Mouse (Mus musculus) kidney, postnatal 0 days (tissue): ENCODE results near the gene Camk2d. TPM values are rescaled to one million over a fixed set of nuclear protein-coding genes. Genes with fewer than 3 reads are reported as not detected.
A peak's percentile ranks its signal among the peaks of the same experiment; 100 is the strongest.

Source experiments
- ATAC-seq: fragments of 200-750 bp; cut with Nextera tagmentation; replicated peaks from 2 replicates; pipeline ENCODE4 v1.8.0; 2017; ENCODE audit warnings: low read depth, moderate number of reproducible peaks, moderate TSS enrichment, moderate library complexity; ENCODE audit not compliant: low FRiP score
- DNase-seq: peaks from one replicate; pipeline ENCODE4 v3.0.0-alpha.2; 2016; ENCODE audit warnings: low spot score
- H3K27ac ChIP-seq: fragments of 300-500 bp; sonication (generic); 2 replicates; pipeline ENCODE4 v1.5.1; 2014; ENCODE audit warnings: mild to moderate bottlenecking
- H3K27me3 ChIP-seq: fragments of 300-500 bp; sonication (generic); 2 replicates; pipeline ENCODE4 v1.6.1; 2014; ENCODE audit warnings: low read length, mixed read lengths; ENCODE audit not compliant: insufficient read depth
- H3K36me3 ChIP-seq: fragments of 300-500 bp; sonication (generic); 2 replicates; pipeline ENCODE4 v1.6.1; 2014; ENCODE audit warnings: low read length, mixed read lengths; ENCODE audit not compliant: insufficient read depth
- H3K4me1 ChIP-seq: fragments of 300-500 bp; sonication (generic); replicated peaks from 2 replicates; pipeline ENCODE4 v1.6.1; 2014; ENCODE audit warnings: antibody characterized with exemption, low read length, mixed read lengths; ENCODE audit not compliant: insufficient read depth
- H3K4me2 ChIP-seq: fragments of 300-500 bp; sonication (generic); 2 replicates; pipeline ENCODE4 v1.6.1; 2014; ENCODE audit warnings: mild to moderate bottlenecking, low read length, moderate library complexity, mixed read lengths
- H3K4me3 ChIP-seq: fragments of 300-500 bp; sonication (generic); replicated peaks from 2 replicates; pipeline ENCODE4 v1.5.1; 2014; ENCODE audit warnings: low read depth, low read length
- H3K9ac ChIP-seq: fragments of 300-500 bp; sonication (generic); 2 replicates; pipeline ENCODE4 v1.6.1; 2014; ENCODE audit warnings: low read depth, low read length
- H3K9me3 ChIP-seq: fragments of 300-500 bp; sonication (generic); replicated peaks from 2 replicates; pipeline ENCODE4 v1.6.1; 2016; ENCODE audit warnings: low read length, inconsistent platforms, mixed read lengths
- CTCF ChIP-seq: IDR thresholded peaks from 2 replicates; pipeline ENCODE4 v1.5.1; 2016; ENCODE audit warnings: antibody characterized with exemption, low read depth, mild to moderate bottlenecking, moderate library complexity
- WGBS: fragments of 180-500 bp; shearing (Covaris S2); extraction: QIAGEN DNeasy Blood & Tissue Kit; methylation state at CpG from one replicate; pipeline ENCODE4 v1.1.7; 2014; 5-methylcytosine and 5-hydroxymethylcytosine counted together
- polyA plus RNA-seq: library from polyadenylated mRNA; unstranded; fragments of >200 nt; fragmentation: Nextera tagmentation; extraction: Ambion mirVana; gene quantifications from 2 replicates; pipeline ENCODE4 v1.2.1, GENCODE M21; 2015

Camk2d gene
- polyA plus RNA-seq = 28.3 and 30.3 TPM in 2 replicates

DNA sequence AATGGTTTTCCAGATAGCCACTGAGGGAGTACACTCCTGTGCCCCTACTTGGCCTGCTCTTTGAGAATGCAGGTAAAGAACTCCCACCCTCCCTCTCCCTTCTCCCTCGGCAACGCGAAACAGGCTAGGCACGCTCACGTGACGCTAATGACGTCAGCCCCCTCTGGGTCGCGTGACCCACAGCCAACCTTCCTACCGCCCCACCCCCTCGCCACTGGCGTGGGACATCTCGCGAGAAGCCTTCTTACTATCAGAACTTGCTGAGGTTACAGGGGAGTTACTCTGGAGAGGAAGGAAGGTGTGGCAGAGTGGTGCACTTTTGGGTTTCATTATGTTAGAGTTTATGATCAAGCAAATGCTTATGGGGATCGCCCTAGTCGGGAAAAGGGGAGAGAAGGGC, at the start of gene Camk2d:
Camk2d (plus strand) TSS at position 217 of the 400 bp plus-strand sequence.
- TF ChIP-seq CTCF = no peak
- peak within 1 kb of the TSS; percentile 90 for H3K4me3 ChIP-seq
- under 1% methylated on average over 16 of the region's 16 CpGs for WGBS
- ATAC-seq (peak; percentile 95), DNase-seq (peak; percentile 98)
- H3K9ac ChIP-seq = peak within 1 kb of the TSS; percentile 90
- no peaks in the 10 kb centered on the region for H3K27me3 ChIP-seq
- H3K36me3 ChIP-seq = no peaks in the 10 kb centered on the region
- H3K9me3 ChIP-seq = no peaks in the 10 kb centered on the region
- H3K27ac ChIP-seq = peak within 1 kb of the TSS; percentile 100
- H3K4me1 ChIP-seq = 0 out of 2 replicates have a peak, but pooled peaks cover 3% of the 10 kb centered on the region
- H3K4me2 ChIP-seq = peak within 1 kb of the TSS; percentile 98

- H3K4me2 ChIP-seq = no peak overlapping the region
- H3K27ac ChIP-seq = no peak overlapping the region
- no peak for TF ChIP-seq CTCF
- no peaks in the 10 kb centered on the region for H3K4me1 ChIP-seq
- H3K36me3 ChIP-seq = no peaks in the 10 kb centered on the region
- DNase-seq = no peak
- ATAC-seq = no peak
- H3K27me3 ChIP-seq = no peaks in the 10 kb centered on the region
- no peaks in the 10 kb centered on the region for H3K9me3 ChIP-seq
- no peak overlapping the region for H3K9ac ChIP-seq
- no peak overlapping the region for H3K4me3 ChIP-seq
Observed at GRCm38 (mm10) chr3:126547941-126548340, 48.2 kb upstream of the Camk2d start.

DNA sequence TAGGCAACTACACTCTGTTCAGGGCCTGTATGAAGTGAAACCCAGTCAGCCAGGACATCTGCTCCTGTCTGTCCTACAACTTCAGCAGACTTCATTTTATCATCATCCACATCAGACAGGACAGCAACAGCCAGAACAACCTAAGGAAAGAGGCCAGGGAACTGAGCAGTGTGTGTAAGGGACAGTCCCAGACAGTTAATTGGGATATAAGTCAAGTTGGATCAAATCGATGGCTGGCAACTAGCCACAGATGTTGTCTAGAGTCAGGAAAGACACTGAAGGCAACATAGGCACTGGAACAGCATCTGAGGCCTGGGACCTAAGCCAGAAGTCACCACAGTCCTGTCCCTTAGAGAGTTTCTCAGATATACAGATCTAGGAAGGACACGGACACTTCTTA, 32.5 kb upstream of the Camk2d start:
- no peaks in the 10 kb centered on the region for H3K9me3 ChIP-seq
- no peaks in the 10 kb centered on the region for H3K27me3 ChIP-seq
- DNase-seq = no peak
- TF ChIP-seq CTCF = no peak
- no peaks in the 10 kb centered on the region for H3K36me3 ChIP-seq
- H3K4me3 ChIP-seq = no peak overlapping the region
- H3K4me2 ChIP-seq = no peak overlapping the region
- H3K4me1 ChIP-seq = no peaks in the 10 kb centered on the region
- 61% methylated on average over 2 of the region's 2 CpGs for WGBS
- H3K27ac ChIP-seq = no peak overlapping the region
- no peak for ATAC-seq
- no peak overlapping the region for H3K9ac ChIP-seq

DNA sequence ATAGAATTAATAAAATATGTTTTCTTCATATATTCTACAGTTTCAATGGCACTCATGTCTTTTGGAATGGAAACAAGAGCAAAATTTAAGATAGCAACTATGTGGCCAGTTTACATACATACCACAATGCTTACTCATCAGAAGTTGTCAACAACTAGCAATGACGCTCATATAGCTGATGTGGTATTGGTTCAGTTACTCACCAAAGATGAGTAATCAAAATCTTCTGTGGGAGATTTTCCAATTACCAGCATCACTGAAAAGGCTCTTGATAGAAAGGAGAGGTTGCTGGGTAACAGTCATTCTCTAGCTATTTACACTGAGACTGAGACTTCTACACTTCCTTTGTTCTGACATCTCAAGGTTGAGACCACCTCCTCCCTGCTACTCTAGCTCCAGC, 25.5 kb upstream of the Camk2d start:
- Histone ChIP-seq H3K4me3 (no peak overlapping the region), H3K27ac (no peak overlapping the region), H3K4me2 (no peak overlapping the region), H3K9me3 (no peaks in the 10 kb centered on the region), H3K4me1 (no peaks in the 10 kb centered on the region), H3K9ac (no peak overlapping the region), H3K27me3 (no peaks in the 10 kb centered on the region), H3K36me3 (no peaks in the 10 kb centered on the region)
- DNase-seq (no peak), ATAC-seq (no peak)
- TF ChIP-seq CTCF = no peak
- 100% methylated on average over 1 of the region's 1 CpGs for WGBS

- WGBS = 59% methylated on average over 5 of the region's 5 CpGs
- DNase-seq (no peak), ATAC-seq (no peak)
- no peak overlapping the region for H3K9ac ChIP-seq
- no peak overlapping the region for H3K27ac ChIP-seq
- no peaks in the 10 kb centered on the region for H3K27me3 ChIP-seq
- no peaks in the 10 kb centered on the region for H3K36me3 ChIP-seq
- H3K4me2 ChIP-seq = no peak overlapping the region
- H3K4me1 ChIP-seq = no peaks in the 10 kb centered on the region
- TF ChIP-seq CTCF = no peak
- no peak overlapping the region for H3K4me3 ChIP-seq
- no peaks in the 10 kb centered on the region for H3K9me3 ChIP-seq
Observed at GRCm38 (mm10) chr3:126572915-126573314, 23.2 kb upstream of the Camk2d start.

DNA sequence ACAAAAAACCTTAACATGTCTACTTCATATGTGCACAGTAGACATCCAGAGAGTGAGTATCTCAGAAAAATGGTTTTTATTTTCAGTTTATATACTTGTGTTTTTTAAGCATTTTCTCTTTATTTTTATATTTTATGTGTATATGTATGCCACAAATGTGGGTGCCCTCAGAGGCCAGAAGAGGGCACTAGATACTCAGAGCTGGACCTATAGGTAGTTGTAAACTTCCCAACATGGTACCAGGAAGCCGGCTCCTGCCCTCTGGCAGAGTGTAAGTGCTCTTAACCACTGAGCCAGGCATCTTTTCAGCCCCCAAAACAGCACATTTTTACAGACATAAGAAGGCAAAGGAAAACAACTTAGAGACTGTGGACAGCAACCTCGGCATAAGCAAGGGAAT, 20.2 kb upstream of the Camk2d start:
- Histone ChIP-seq H3K4me1 (no peaks in the 10 kb centered on the region), H3K27ac (no peak overlapping the region), H3K4me2 (no peak overlapping the region), H3K9me3 (no peaks in the 10 kb centered on the region), H3K27me3 (no peaks in the 10 kb centered on the region), H3K4me3 (no peak overlapping the region), H3K36me3 (no peaks in the 10 kb centered on the region), H3K9ac (no peak overlapping the region)
- TF ChIP-seq CTCF = peak; percentile 69
- peak; percentile 43 for DNase-seq
- WGBS = 69% methylated on average over 2 of the region's 2 CpGs
- ATAC-seq = no peak

DNA sequence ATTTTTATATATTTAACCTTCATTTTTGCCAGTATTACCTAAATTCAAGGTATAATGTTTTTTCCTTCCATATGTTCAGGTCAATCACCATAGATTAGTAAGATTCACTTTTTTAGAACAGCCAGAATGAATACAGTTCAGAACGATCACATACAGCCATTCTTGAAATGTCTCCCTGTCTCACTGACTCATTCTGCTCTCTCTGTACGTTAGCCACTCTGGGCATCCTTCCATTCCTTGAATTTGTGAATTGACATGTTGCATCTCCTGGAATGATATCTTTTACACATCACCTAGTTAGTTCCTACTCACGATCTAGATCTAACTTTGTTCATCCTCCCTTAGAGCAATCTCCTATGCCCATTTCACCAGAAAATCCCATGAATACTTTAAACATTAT, 10.0 kb upstream of the Camk2d start:
- no peaks in the 10 kb centered on the region for H3K27me3 ChIP-seq
- DNase-seq (no peak), ATAC-seq (no peak)
- WGBS = 86% methylated on average over 3 of the region's 3 CpGs
- no peak for TF ChIP-seq CTCF
- no peaks in the 10 kb centered on the region for H3K9me3 ChIP-seq
- no peak overlapping the region for H3K9ac ChIP-seq
- no peak overlapping the region for H3K4me2 ChIP-seq
- H3K4me1 ChIP-seq = no peaks in the 10 kb centered on the region
- H3K4me3 ChIP-seq = no peak overlapping the region
- no peaks in the 10 kb centered on the region for H3K36me3 ChIP-seq
- no peak overlapping the region for H3K27ac ChIP-seq
